17 mouse cellular contexts compared by ENCODE assay signal in genomic region chr5:12293685-12294084, GRCm38 (mm10).
DNase-seq lines count a peak whose midpoint lies in the region; ATAC-seq and TF ChIP-seq lines count a peak whose summit lies in the region.
"Had no signal": no experiment of that assay in that cellular context is flagged by ENCODE, and none has a peak within 500 bp of the region (broad histone marks: within the 10 kb centered on the region; RNA-seq: fewer than 3 reads in every experiment).

No protein-coding gene starts in this region.

- no peaks in the 10 kb centered on the region for H3K79me2 ChIP-seq in C2C12 (ENCODE audit: control insufficient read depth, insufficient read depth)

- H3K4me2 ChIP-seq in embryonic facial prominence, embryonic 14.5 days (ENCODE audit: low read depth, low read length), result peak overlapping the region; percentile 33
- peak overlapping the region; percentile 34 for H3K4me2 ChIP-seq in kidney, embryonic 15.5 days
- H3K4me2 ChIP-seq in intestine, postnatal 0 days (replicated peaks; ENCODE audit: low read depth), result 0 out of 2 replicates have a peak overlapping the region, but pooled peaks have one; percentile 9
- no peak overlapping the region for H3K4me2 ChIP-seq in hindbrain, embryonic 13.5 days
- H3K4me2 ChIP-seq: embryonic facial prominence, embryonic 15.5 days; liver, embryonic 13.5 days; neural tube, embryonic 15.5 days had no signal

- H3K4me3 ChIP-seq in embryonic facial prominence, embryonic 14.5 days (ENCODE audit: low read depth, low read length), result no peak overlapping the region
- H3K4me3 ChIP-seq in embryonic facial prominence, embryonic 10.5 days, result no peak overlapping the region
- no peak overlapping the region for H3K4me3 ChIP-seq in kidney, embryonic 15.5 days (replicated peaks)
- no peak overlapping the region for H3K4me3 ChIP-seq in C2C12 (ENCODE audit: insufficient read depth, poor library complexity, severe bottlenecking)
- H3K4me3 ChIP-seq in intestine, postnatal 0 days (ENCODE audit: low read depth, low read length), result no peak overlapping the region
- no peak overlapping the region for H3K4me3 ChIP-seq in hindbrain, embryonic 13.5 days
- H3K4me3 ChIP-seq: embryonic facial prominence, embryonic 15.5 days; layer of hippocampus, adult 2 months; liver, embryonic 13.5 days; neural tube, embryonic 15.5 days had no signal

- H3K36me3 ChIP-seq in embryonic facial prominence, embryonic 14.5 days (ENCODE audit: control insufficient read depth, insufficient read depth, low read length), result no peaks in the 10 kb centered on the region
- H3K36me3 ChIP-seq in embryonic facial prominence, embryonic 10.5 days (replicated peaks), result no peaks in the 10 kb centered on the region
- H3K36me3 ChIP-seq in kidney, embryonic 15.5 days, result no peaks in the 10 kb centered on the region
- H3K36me3 ChIP-seq in C2C12 (ENCODE audit: control insufficient read depth, insufficient read depth), result no peaks in the 10 kb centered on the region
- H3K36me3 ChIP-seq in intestine, postnatal 0 days (ENCODE audit: control insufficient read depth, insufficient read depth), result no peaks in the 10 kb centered on the region
- H3K36me3 ChIP-seq in hindbrain, embryonic 13.5 days, result no peaks in the 10 kb centered on the region
- H3K36me3 ChIP-seq: embryonic facial prominence, embryonic 15.5 days; liver, embryonic 13.5 days; neural tube, embryonic 15.5 days had no signal

- H3K27ac ChIP-seq in embryonic facial prominence, embryonic 14.5 days (replicated peaks; ENCODE audit: low read depth, low read length), result no peak overlapping the region
- no peak overlapping the region for H3K27ac ChIP-seq in embryonic facial prominence, embryonic 10.5 days (replicated peaks)
- no peak overlapping the region for H3K27ac ChIP-seq in kidney, embryonic 15.5 days
- no peak overlapping the region for H3K27ac ChIP-seq in intestine, postnatal 0 days (ENCODE audit: low read depth, low read length)
- no peak overlapping the region for H3K27ac ChIP-seq in hindbrain, embryonic 13.5 days
- H3K27ac ChIP-seq: embryonic facial prominence, embryonic 15.5 days; layer of hippocampus, adult 2 months; liver, embryonic 13.5 days; neural tube, embryonic 15.5 days had no signal

- no peaks in the 10 kb centered on the region for H3K79me3 ChIP-seq in C2C12 (ENCODE audit: low read depth)

- H3ac ChIP-seq in C2C12 (ENCODE audit: control insufficient read depth, insufficient read length, low read depth), result peak overlapping the region; percentile 18

- no peaks in the 10 kb centered on the region for H3K4me1 ChIP-seq in embryonic facial prominence, embryonic 14.5 days (ENCODE audit: control insufficient read depth, insufficient read depth, low read length)
- no peaks in the 10 kb centered on the region; the same call in 1 of the 2 replicates for H3K4me1 ChIP-seq in embryonic facial prominence, embryonic 10.5 days
- 0 out of 2 replicates have a peak, but pooled peaks cover 2% of the 10 kb centered on the region for H3K4me1 ChIP-seq in kidney, embryonic 15.5 days
- no peaks in the 10 kb centered on the region for H3K4me1 ChIP-seq in intestine, postnatal 0 days (replicated peaks; ENCODE audit: control insufficient read depth, insufficient read depth, low read length)
- H3K4me1 ChIP-seq in hindbrain, embryonic 13.5 days (replicated peaks), result no peaks in the 10 kb centered on the region
- H3K4me1 ChIP-seq: embryonic facial prominence, embryonic 15.5 days; liver, embryonic 13.5 days; neural tube, embryonic 15.5 days had no signal

- no peak for ATAC-seq in embryonic facial prominence, embryonic 14.5 days (ENCODE audit: low read depth)
- peak; percentile 84 for ATAC-seq in kidney, embryonic 15.5 days (replicated peaks; ENCODE audit: low FRiP score)
- ATAC-seq in intestine, postnatal 0 days, result no peak
- ATAC-seq in hindbrain, embryonic 13.5 days (ENCODE audit: low FRiP score), result no peak
- ATAC-seq: forebrain, embryonic 14.5 days; hindbrain, embryonic 16.5 days; Patski had no signal

- H3K27me3 ChIP-seq in embryonic facial prominence, embryonic 14.5 days (replicated peaks; ENCODE audit: control insufficient read depth, insufficient read depth, low read length), result no peaks in the 10 kb centered on the region
- no peaks in the 10 kb centered on the region for H3K27me3 ChIP-seq in embryonic facial prominence, embryonic 10.5 days (replicated peaks; ENCODE audit: low read depth, poor library complexity, severe bottlenecking)
- no peaks in the 10 kb centered on the region for H3K27me3 ChIP-seq in kidney, embryonic 15.5 days
- H3K27me3 ChIP-seq in C2C12 (ENCODE audit: control insufficient read depth, insufficient read depth, insufficient read length), result no peaks in the 10 kb centered on the region
- no peaks in the 10 kb centered on the region for H3K27me3 ChIP-seq in intestine, postnatal 0 days (replicated peaks; ENCODE audit: control insufficient read depth, insufficient read depth, low read length)
- H3K27me3 ChIP-seq in hindbrain, embryonic 13.5 days, result no peaks in the 10 kb centered on the region
- H3K27me3 ChIP-seq: embryonic facial prominence, embryonic 15.5 days; liver, embryonic 13.5 days; neural tube, embryonic 15.5 days; Patski had no signal

- H3K9me3 ChIP-seq in embryonic facial prominence, embryonic 14.5 days (ENCODE audit: control insufficient read depth, low read length), result no peaks in the 10 kb centered on the region
- H3K9me3 ChIP-seq in embryonic facial prominence, embryonic 10.5 days, result no peaks in the 10 kb centered on the region
- no peaks in the 10 kb centered on the region for H3K9me3 ChIP-seq in kidney, embryonic 15.5 days (replicated peaks)
- no peaks in the 10 kb centered on the region for H3K9me3 ChIP-seq in intestine, postnatal 0 days (ENCODE audit: control insufficient read depth)
- no peaks in the 10 kb centered on the region for H3K9me3 ChIP-seq in hindbrain, embryonic 13.5 days
- H3K9me3 ChIP-seq: embryonic facial prominence, embryonic 15.5 days; liver, embryonic 13.5 days; neural tube, embryonic 15.5 days had no signal

- no peak for TF ChIP-seq CTCF in C2C12 (IDR thresholded peaks at IDR 0.05; ENCODE audit: control insufficient read depth, insufficient read depth, insufficient read length)
- no peak for TF ChIP-seq CTCF in intestine, postnatal 0 days (IDR thresholded peaks at IDR 0.05; ENCODE audit: low read depth)

- WGBS in embryonic facial prominence, embryonic 14.5 days, result 29% methylated on average over 4 of the region's 4 CpGs
- WGBS in embryonic facial prominence, embryonic 10.5 days, result 41% methylated on average over 4 of the region's 4 CpGs
- WGBS in kidney, embryonic 15.5 days, result 24% methylated on average over 4 of the region's 4 CpGs
- 22% methylated on average over 4 of the region's 4 CpGs for WGBS in intestine, postnatal 0 days
- 71% methylated on average over 4 of the region's 4 CpGs for WGBS in hindbrain, embryonic 13.5 days

- H3K9ac ChIP-seq in embryonic facial prominence, embryonic 14.5 days (ENCODE audit: low read depth, low read length), result no peak overlapping the region
- H3K9ac ChIP-seq in kidney, embryonic 15.5 days, result no peak overlapping the region
- no peak overlapping the region for H3K9ac ChIP-seq in intestine, postnatal 0 days (ENCODE audit: low read depth, low read length)
- no peak overlapping the region for H3K9ac ChIP-seq in hindbrain, embryonic 13.5 days
- H3K9ac ChIP-seq: embryonic facial prominence, embryonic 15.5 days; liver, embryonic 13.5 days; neural tube, embryonic 15.5 days had no signal

- peak; percentile 30 for DNase-seq in embryonic facial prominence, embryonic 14.5 days (ENCODE audit: low spot score)
- no peak for DNase-seq in embryonic facial prominence, embryonic 10.5 days (ENCODE audit: low spot score)
- DNase-seq in kidney, adult 9 months, result no peak
- no peak for DNase-seq in thymus, postnatal 4 days
- DNase-seq: cerebellum, adult 9-10 months; liver, embryonic 13.5 days; thymus, postnatal 25 days had no signal

TF ChIP-seq in C2C12, 6 proteins besides CTCF, POLR2A, EP300 and RAD21:
- TF ChIP-seq FOSL1 (IDR thresholded peaks at IDR 0.05; ENCODE audit: insufficient read depth, low read length, poor library complexity, severe bottlenecking) (no peak), MYOG (IDR thresholded peaks at IDR 0.05; ENCODE audit: control insufficient read depth, extremely low read depth, insufficient read length) (no peak), MAX (IDR thresholded peaks at IDR 0.05) (peak; percentile 43), USF1 (IDR thresholded peaks at IDR 0.05; ENCODE audit: low read depth) (no peak), CEBPB (IDR thresholded peaks at IDR 0.05; ENCODE audit: low read depth) (no peak), MYOD1 (IDR thresholded peaks at IDR 0.05; ENCODE audit: control insufficient read depth, insufficient read length, low read depth) (no peak)
